Mouse (Mus musculus): ENCODE data around the gene Traf6. TPM values are rescaled to one million over a fixed set of nuclear protein-coding genes. Genes with fewer than 3 reads are reported as not detected.

The Traf6 gene
- polyA plus RNA-seq, 1 experiment from 2014 or later: 9.0 TPM

DNA sequence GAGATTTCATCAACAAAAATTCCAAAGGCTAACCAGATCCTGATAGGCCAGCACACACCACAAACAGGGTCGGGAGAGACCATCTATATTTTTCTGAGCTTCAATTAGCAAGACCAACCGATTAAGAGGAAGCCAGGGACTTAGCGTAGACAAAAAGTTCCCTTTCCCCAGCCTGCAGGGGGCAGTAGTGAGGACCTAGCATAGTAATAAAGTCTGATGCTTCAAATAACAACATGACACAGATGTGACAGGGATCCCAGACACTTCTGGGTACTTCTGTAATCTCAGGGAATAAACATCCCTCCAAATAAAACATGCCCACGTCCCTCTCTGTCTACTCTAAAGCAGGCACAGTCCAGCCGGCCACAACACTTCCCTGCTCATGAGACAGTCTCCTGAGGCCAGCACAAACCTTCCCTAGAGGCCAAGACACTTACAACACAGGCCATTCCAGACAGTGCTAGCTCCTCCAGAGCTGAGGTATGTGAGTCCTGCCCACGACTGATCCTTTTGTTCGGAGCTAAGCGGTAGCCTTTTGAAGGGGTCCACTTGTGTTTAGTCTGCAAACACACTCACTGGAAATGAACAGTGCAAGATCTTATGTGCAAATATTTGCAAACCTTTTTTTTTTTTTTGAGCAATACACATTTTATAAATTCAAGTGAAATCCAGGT, 37.6 kb downstream of the Traf6 start:
- no peaks in the 10 kb centered on the region for H3K9me3 ChIP-seq
- H3K27ac ChIP-seq: no peak overlapping the region
- DNase-seq (ENCODE audit: low spot score): no peak
- WGBS: 78% methylated on average over 8 of the region's 8 CpGs
- peaks cover 14% of the 10 kb centered on the region for H3K4me1 ChIP-seq
- H3K36me3 ChIP-seq: peaks cover 22% of the 10 kb centered on the region
- H3K4me3 ChIP-seq: no peak overlapping the region
- H3K27me3 ChIP-seq (ENCODE audit: insufficient read depth, poor library complexity, severe bottlenecking): 0 out of 2 replicates have a peak, but pooled peaks cover 5% of the 10 kb centered on the region

DNA sequence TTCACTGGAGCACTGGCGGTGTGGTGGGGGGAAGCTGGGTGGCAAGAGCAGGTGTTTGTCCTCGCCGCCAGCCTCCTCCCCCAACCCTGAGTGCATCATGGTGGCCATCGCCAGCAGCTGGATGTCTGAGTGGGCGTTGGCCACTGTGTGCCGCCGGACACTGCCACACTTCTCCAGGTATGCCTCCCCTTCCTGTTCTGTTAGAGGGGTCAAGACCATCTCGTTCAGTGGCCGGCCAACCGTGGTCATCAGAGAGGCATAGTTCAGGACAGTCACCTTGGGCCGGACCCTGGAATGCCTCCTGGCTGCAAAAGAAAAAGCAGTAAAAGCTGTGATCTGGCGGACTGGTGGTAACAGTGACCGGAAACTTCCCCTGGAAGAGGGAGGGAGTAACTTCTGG, 38.9 kb downstream of the Traf6 start:
- no peak overlapping the region for H3K27ac ChIP-seq
- peaks cover 7% of the 10 kb centered on the region for H3K4me1 ChIP-seq
- H3K27me3 ChIP-seq (ENCODE audit: insufficient read depth, poor library complexity, severe bottlenecking): 0 out of 2 replicates have a peak, but pooled peaks cover 5% of the 10 kb centered on the region
- H3K4me3 ChIP-seq: no peak overlapping the region
- 94% methylated on average over 13 of the region's 13 CpGs for WGBS
- DNase-seq (ENCODE audit: low spot score): no peak
- H3K9me3 ChIP-seq: no peaks in the 10 kb centered on the region
- H3K36me3 ChIP-seq: peaks cover 25% of the 10 kb centered on the region

DNA sequence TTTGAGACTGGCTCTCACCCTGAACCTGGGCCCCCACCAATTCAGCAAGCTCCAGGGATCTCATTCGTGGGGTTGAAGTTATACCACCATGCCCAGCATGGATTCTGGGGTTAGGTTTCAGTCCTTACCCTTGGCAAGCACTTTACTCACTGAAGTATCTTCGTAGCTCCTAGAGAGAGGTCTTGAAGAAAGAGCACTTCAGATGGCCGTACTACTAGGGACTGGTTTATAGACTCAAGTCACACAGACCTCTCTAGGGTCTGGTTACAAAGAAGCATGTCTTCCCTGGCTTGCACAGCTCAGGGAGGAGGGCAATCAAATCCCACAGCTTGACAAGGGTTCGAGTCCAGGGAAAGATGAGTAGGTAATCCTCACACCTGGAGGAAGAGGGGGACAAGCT, 43.6 kb downstream of the Traf6 start:
- no peak for DNase-seq (ENCODE audit: low spot score)
- Histone ChIP-seq H3K4me3 (no peak overlapping the region), H3K27ac (peak overlapping the region; percentile 85), H3K9me3 (no peaks in the 10 kb centered on the region), H3K27me3 (ENCODE audit: insufficient read depth, poor library complexity, severe bottlenecking) (0 out of 2 replicates have a peak, but pooled peaks cover 3% of the 10 kb centered on the region), H3K36me3 (peaks cover 16% of the 10 kb centered on the region), H3K4me1 (peaks cover 29% of the 10 kb centered on the region)
- 84% methylated on average over 4 of the region's 4 CpGs for WGBS

DNA sequence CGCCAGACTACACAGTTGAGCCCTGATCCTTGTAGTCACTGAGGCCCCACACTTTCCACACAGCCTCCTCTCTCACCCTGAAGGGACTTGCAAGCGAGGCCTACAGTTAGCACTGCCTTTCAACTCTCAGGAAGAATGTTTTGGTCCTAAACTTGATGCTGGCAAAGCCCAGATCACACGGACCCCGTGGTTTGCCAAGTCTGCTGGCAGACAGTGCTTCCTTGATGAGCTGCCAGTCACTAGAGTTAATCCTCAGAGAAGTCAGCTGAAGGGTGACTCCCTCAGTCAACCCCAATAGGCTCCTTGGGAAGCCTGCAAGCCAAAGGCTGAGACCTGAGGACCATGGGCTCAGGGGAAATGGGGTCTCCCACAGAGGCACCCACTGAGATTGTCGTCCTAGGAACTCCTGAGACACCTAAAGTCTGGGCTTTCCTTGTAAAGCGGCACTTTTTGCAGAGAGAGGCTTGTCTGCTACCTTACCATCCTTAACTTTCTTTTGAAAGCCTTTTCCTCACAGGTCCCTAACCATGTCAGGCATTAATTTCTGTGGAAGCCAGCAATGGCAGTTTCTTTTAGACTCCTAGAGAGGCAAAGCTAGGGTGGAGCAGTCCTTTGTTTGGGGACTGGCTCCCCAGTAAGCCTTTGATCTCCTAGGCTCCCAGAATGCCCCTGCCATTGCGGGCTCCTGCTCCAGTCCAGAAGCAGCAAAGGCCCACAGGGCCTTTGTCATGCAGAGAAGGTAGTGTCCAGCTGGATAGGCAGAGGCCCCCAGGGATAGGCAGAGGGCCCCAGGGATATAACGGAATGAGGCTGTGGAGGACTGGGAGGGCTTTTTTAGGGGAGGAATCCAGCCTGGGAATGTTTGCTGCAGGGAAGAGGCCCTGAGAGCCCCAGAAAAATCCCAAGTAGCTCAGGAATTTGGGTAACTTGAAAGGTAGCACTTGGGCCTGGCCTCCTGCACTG, 44.4 kb downstream of the Traf6 start:
- H3K4me1 ChIP-seq: peaks cover 31% of the 10 kb centered on the region
- 38% methylated on average over 8 of the region's 8 CpGs for WGBS
- no peak overlapping the region for H3K4me3 ChIP-seq
- no peaks in the 10 kb centered on the region for H3K27me3 ChIP-seq (ENCODE audit: insufficient read depth, poor library complexity, severe bottlenecking)
- no peaks in the 10 kb centered on the region for H3K9me3 ChIP-seq
- DNase-seq (ENCODE audit: low spot score): no peak
- peaks cover 12% of the 10 kb centered on the region; the same call in 1 of the 2 replicates for H3K36me3 ChIP-seq
- peak overlapping the region; percentile 85 for H3K27ac ChIP-seq

DNA sequence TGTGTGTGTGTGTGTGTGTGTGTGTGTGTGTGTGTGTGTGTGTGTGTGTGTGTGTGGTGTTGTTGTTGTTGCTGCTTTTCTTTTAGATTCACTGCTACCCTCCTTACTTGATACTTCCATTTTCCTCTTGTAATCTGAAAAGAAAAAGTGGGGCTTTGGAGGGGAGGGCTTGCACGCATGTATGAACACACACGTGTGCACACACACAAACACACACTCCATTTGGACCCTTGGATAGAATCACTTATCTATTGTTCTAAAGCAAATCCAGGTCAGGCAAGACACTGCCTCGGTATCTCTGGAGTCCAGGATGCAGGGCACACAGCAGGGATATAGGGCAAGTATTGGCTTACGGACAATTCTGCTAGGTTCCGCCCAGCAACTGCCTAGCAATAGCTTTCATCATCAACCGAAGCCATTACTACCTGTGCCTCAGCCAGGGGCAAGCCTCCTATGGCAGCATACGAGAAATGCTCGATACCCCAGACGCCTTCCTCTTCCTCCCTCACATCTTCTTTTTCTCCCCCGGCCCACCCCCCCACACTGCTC, 45.2 kb downstream of the Traf6 start:
- Histone ChIP-seq H3K27me3 (ENCODE audit: insufficient read depth, poor library complexity, severe bottlenecking) (no peaks in the 10 kb centered on the region), H3K36me3 (peaks cover 15% of the 10 kb centered on the region; the same call in 1 of the 2 replicates), H3K4me3 (no peak overlapping the region), H3K4me1 (peaks cover 34% of the 10 kb centered on the region), H3K27ac (peak overlapping the region; percentile 85; the same call in 1 of the 2 replicates), H3K9me3 (no peaks in the 10 kb centered on the region)
- no peak for DNase-seq (ENCODE audit: low spot score)
- WGBS: 68% methylated on average over 10 of the region's 10 CpGs

DNA sequence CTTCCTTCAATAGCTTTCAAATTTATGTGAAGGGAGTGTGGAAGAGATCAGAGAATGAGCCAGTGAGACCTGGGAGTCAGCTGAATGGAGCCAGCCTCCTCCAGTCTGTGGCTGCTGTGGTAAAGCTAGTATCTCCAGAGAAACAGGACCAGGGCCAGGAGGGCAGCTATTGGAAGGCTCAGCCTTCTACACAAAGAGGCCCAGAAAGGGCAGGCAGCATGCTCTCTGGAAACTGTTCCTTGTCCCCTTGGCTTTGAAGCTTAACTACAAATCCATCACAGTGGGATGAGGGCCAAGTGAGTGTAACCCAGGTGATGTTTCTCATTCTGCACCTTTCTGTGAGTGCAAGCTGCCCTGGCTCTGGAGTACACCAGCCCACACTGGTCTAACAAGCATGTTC, 49.6 kb downstream of the Traf6 start:
- DNase-seq (ENCODE audit: low spot score): no peak

DNA sequence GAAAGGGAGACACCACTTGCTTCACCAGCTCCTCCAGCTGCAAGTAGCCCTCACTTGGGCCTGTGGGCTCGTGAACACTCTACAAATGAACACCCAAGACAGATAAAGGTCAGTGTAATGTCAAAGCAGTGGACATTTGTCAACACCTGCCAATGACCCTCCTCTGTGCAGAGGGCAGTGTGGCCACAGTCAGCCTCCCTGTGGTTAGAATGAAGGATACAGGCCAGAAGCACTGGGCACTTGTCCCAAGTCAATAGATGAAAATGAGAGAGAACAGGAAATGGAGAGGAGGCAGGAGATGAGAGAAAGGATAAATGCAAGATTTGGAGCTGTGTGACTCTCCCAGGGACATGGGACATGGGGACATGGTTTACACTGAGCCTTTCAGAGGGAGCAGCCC, 51.2 kb downstream of the Traf6 start:
- H3K27me3 ChIP-seq (ENCODE audit: insufficient read depth, poor library complexity, severe bottlenecking): no peaks in the 10 kb centered on the region
- WGBS: 13% methylated on average over 1 of the region's 1 CpGs
- H3K4me3 ChIP-seq: no peak overlapping the region
- H3K9me3 ChIP-seq: no peaks in the 10 kb centered on the region
- no peak for DNase-seq (ENCODE audit: low spot score)
- H3K4me1 ChIP-seq: peaks cover 16% of the 10 kb centered on the region
- no peak overlapping the region for H3K27ac ChIP-seq
- H3K36me3 ChIP-seq: peaks cover 14% of the 10 kb centered on the region; the same call in 1 of the 2 replicates

More for the DNA sequence above, 49.6 kb downstream of the Traf6 start:
- Histone ChIP-seq H3K9me3 (no peaks in the 10 kb centered on the region), H3K36me3 (peaks cover 12% of the 10 kb centered on the region; the same call in 1 of the 2 replicates), H3K4me3 (no peak overlapping the region), H3K27ac (no peak overlapping the region), H3K27me3 (ENCODE audit: insufficient read depth, poor library complexity, severe bottlenecking) (no peaks in the 10 kb centered on the region), H3K4me1 (peaks cover 31% of the 10 kb centered on the region)

DNA sequence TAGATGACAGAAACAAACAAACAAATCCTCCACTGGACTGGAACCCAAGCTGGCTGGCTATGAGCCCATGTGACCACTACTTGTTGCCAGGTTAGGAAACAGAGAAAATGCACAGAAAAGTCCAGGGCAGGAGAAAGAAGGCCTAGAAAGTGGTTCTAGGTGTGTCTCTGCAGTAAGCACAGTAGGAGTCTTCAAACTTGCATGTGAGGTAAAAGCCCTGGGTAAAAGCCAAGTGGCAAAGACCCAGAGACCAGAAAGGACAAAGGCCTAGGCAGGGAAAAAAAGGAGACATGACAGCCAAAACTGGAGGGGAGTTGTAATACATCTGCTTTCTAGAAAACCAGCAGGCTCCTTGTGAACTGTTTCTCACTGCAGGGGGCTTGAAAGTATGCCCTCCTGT, 52.7 kb downstream of the Traf6 start:
- Histone ChIP-seq H3K9me3 (no peaks in the 10 kb centered on the region), H3K27ac (no peak overlapping the region), H3K36me3 (peaks cover 15% of the 10 kb centered on the region; the same call in 1 of the 2 replicates), H3K27me3 (ENCODE audit: insufficient read depth, poor library complexity, severe bottlenecking) (no peaks in the 10 kb centered on the region), H3K4me1 (peaks cover 16% of the 10 kb centered on the region), H3K4me3 (no peak overlapping the region)
- no peak for DNase-seq (ENCODE audit: low spot score)

DNA sequence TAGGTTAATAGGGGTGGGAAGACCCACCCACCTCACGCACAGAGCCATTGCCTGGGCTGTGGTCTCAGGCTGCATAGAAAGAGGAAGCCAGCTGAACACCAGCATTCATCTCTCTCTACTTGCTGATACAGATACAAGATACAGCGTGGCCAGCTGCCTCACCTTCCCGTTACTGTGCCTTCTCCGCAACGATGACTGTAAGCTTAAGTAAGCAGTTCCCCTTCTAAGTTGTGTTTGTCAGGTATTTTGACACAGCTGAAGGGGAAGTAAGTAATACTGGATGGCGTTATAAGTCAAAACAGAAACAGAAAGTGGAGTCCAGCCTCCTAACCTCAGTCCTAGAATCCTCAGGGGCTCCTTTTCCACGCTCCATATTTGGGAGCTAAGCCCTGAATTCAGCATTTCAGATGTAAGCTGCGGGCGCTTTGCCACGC, 54.6 kb downstream of the Traf6 start:
- no peak overlapping the region for H3K4me3 ChIP-seq
- peaks cover 9% of the 10 kb centered on the region; the same call in 1 of the 2 replicates for H3K4me1 ChIP-seq
- no peaks in the 10 kb centered on the region for H3K9me3 ChIP-seq
- H3K36me3 ChIP-seq: peaks cover 13% of the 10 kb centered on the region; the same call in 1 of the 2 replicates
- H3K27me3 ChIP-seq (ENCODE audit: insufficient read depth, poor library complexity, severe bottlenecking): no peaks in the 10 kb centered on the region
- H3K27ac ChIP-seq: no peak overlapping the region
- DNase-seq (ENCODE audit: low spot score): no peak
- 80% methylated on average over 10 of the region's 10 CpGs for WGBS

DNA sequence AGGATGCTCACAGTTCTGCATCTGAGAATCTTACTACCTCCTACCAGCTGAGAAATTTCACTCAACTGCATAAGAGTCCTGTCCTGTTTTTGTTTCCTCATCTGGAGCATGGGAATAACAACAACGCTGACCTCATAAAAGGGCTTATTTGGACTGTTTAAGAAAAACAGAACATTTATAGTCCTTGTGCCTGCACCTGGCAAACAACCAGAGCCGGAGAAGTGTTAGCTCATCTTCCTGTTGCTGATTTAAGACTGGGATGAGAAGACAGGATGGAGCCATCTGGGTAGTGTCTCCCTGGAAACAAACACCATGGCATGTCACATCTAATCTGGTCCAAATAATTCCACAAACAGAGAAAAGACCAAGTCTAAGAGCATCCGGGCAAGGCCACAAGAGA, 55.3 kb downstream of the Traf6 start:
- Histone ChIP-seq H3K4me3 (no peak overlapping the region), H3K36me3 (peaks cover 12% of the 10 kb centered on the region; the same call in 1 of the 2 replicates), H3K27ac (no peak overlapping the region), H3K27me3 (ENCODE audit: insufficient read depth, poor library complexity, severe bottlenecking) (no peaks in the 10 kb centered on the region), H3K4me1 (peaks cover 7% of the 10 kb centered on the region; the same call in 1 of the 2 replicates), H3K9me3 (no peaks in the 10 kb centered on the region)
- DNase-seq (ENCODE audit: low spot score): no peak
- 78% methylated on average over 3 of the region's 3 CpGs for WGBS

DNA sequence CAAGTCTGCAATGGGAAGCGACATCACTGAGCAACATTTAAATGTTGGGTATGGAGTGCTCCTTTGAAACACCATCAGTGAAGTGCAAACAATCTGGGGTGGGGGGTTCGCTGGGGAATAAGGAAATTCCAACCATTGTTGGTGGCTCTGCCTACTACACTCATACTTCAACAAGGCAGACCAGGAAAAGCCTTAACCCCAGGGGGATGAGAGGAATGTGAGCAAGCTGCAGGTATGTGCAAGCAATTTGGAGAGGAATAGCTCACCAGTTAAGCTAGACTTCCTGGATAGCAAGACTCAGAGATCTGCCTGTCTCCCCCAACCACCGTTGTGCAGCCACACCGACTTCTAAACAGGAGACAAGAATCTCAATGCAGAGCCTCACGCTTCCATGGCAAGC, 61.7 kb downstream of the Traf6 start:
- no peak for DNase-seq (ENCODE audit: low spot score)
- no peak overlapping the region for H3K4me3 ChIP-seq
- no peak overlapping the region for H3K27ac ChIP-seq
- H3K36me3 ChIP-seq: 0 out of 2 replicates have a peak, but pooled peaks cover 6% of the 10 kb centered on the region
- H3K4me1 ChIP-seq: peaks cover 10% of the 10 kb centered on the region
- no peaks in the 10 kb centered on the region for H3K27me3 ChIP-seq (ENCODE audit: insufficient read depth, poor library complexity, severe bottlenecking)
- 62% methylated on average over 5 of the region's 5 CpGs for WGBS
- H3K9me3 ChIP-seq: no peaks in the 10 kb centered on the region

DNA sequence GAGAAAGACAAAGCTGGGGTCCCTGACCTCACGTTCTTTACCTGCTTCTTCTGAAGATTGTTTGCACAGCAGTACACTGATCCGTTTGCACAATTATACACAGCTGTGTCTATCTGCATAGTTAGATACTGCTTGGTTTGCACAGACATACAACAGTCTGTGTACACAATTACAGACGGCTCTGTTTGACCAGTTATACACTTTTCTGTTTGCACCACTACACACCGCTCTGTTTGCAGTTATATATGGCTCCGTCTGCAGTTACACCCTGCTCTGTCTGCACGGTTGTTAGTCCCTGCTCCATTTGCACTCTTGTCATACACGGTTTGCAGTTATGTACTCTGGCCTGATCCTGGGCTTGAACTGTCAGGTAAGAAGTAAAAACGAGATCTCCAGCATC, 63.4 kb downstream of the Traf6 start:
- no peak for DNase-seq (ENCODE audit: low spot score)
- Histone ChIP-seq H3K9me3 (no peaks in the 10 kb centered on the region), H3K36me3 (0 out of 2 replicates have a peak, but pooled peaks cover 10% of the 10 kb centered on the region), H3K4me3 (no peak overlapping the region), H3K4me1 (peaks cover 15% of the 10 kb centered on the region), H3K27ac (no peak overlapping the region), H3K27me3 (ENCODE audit: insufficient read depth, poor library complexity, severe bottlenecking) (no peaks in the 10 kb centered on the region)
- whole genome bisulfite sequencing: 83% methylated on average over 8 of the region's 8 CpGs
